9 mouse cellular contexts compared by ENCODE assay signal in genomic region chr19:24163974-24164373, GRCm38 (mm10).
DNase-seq lines count a peak whose midpoint lies in the region; ATAC-seq and TF ChIP-seq lines count a peak whose summit lies in the region.
"Had no signal": no experiment of that assay in that cellular context is flagged by ENCODE, and none has a peak within 500 bp of the region (broad histone marks: within the 10 kb centered on the region; RNA-seq: fewer than 3 reads in every experiment).

No protein-coding gene starts in this region.

- no peaks in the 10 kb centered on the region; the same call in 1 of the 2 replicates for H3K4me1 ChIP-seq in hindbrain, postnatal 0 days (ENCODE audit: insufficient read depth, low read length)
- H3K4me1 ChIP-seq in hindbrain, embryonic 16.5 days (ENCODE audit: control insufficient read depth, insufficient read depth, low read depth, low read length), result peaks cover 3% of the 10 kb centered on the region; the same call in 1 of the 2 replicates
- peaks cover 34% of the 10 kb centered on the region for H3K4me1 ChIP-seq in forebrain, embryonic 13.5 days

- no peak overlapping the region for H3K9ac ChIP-seq in hindbrain, postnatal 0 days (replicated peaks; ENCODE audit: low read length)
- H3K9ac ChIP-seq in hindbrain, embryonic 16.5 days (ENCODE audit: low read depth, low read length), result no peak overlapping the region
- no peak overlapping the region for H3K9ac ChIP-seq in forebrain, embryonic 13.5 days
- H3K9ac ChIP-seq: midbrain, embryonic 15.5 days had no signal

- no peak for TF ChIP-seq CTCF in hindbrain, postnatal 0 days (IDR thresholded peaks at IDR 0.05; ENCODE audit: low read depth)

- DNase-seq in hindbrain, postnatal 0 days (ENCODE audit: low spot score), result no peak
- DNase-seq in R1 (ENCODE audit: low read depth, low spot score), result peak; percentile 39
- peak; percentile 31 for DNase-seq in neural tube, embryonic 10.5 days (ENCODE audit: extremely low spot score, low spot score)
- DNase-seq in ovary, postnatal 14 days (ENCODE audit: low spot score), result no peak
- DNase-seq: right cerebral cortex, postnatal 4 days had no signal

- H3K4me2 ChIP-seq in hindbrain, postnatal 0 days (ENCODE audit: low read depth, low read length), result no peak overlapping the region
- H3K4me2 ChIP-seq in hindbrain, embryonic 16.5 days (ENCODE audit: low read length), result no peak overlapping the region
- H3K4me2 ChIP-seq in forebrain, embryonic 13.5 days, result no peak overlapping the region
- H3K4me2 ChIP-seq: midbrain, embryonic 15.5 days had no signal

- H3K27ac ChIP-seq in hindbrain, postnatal 0 days, result peak overlapping the region; percentile 26; the same call in 1 of the 2 replicates
- no peak overlapping the region for H3K27ac ChIP-seq in hindbrain, embryonic 16.5 days (ENCODE audit: low read depth, low read length)
- no peak overlapping the region for H3K27ac ChIP-seq in forebrain, embryonic 13.5 days
- H3K27ac ChIP-seq: midbrain, embryonic 15.5 days had no signal

- WGBS in hindbrain, postnatal 0 days, result 44% methylated on average over 4 of the region's 4 CpGs
- 44% methylated on average over 4 of the region's 4 CpGs for WGBS in hindbrain, embryonic 16.5 days
- WGBS in forebrain, embryonic 13.5 days, result 58% methylated on average over 4 of the region's 4 CpGs

- ATAC-seq in hindbrain, postnatal 0 days, result no peak
- ATAC-seq in hindbrain, embryonic 16.5 days, result no peak
- peak; percentile 70 for ATAC-seq in granulocyte monocyte progenitor cell, adult 5-6 weeks (replicated peaks; ENCODE audit: poor library complexity, severe bottlenecking)
- ATAC-seq in forebrain, embryonic 13.5 days, result no peak
- ATAC-seq: midbrain, embryonic 15.5 days had no signal

- no peaks in the 10 kb centered on the region for H3K27me3 ChIP-seq in hindbrain, postnatal 0 days (ENCODE audit: insufficient read depth, low read length)
- H3K27me3 ChIP-seq in hindbrain, embryonic 16.5 days (replicated peaks; ENCODE audit: control insufficient read depth, insufficient read depth, low read length), result no peaks in the 10 kb centered on the region
- H3K27me3 ChIP-seq in forebrain, embryonic 13.5 days, result no peaks in the 10 kb centered on the region
- H3K27me3 ChIP-seq: midbrain, embryonic 15.5 days had no signal

- H3K36me3 ChIP-seq in hindbrain, postnatal 0 days (ENCODE audit: insufficient read depth, low read length), result no peaks in the 10 kb centered on the region
- no peaks in the 10 kb centered on the region for H3K36me3 ChIP-seq in hindbrain, embryonic 16.5 days (ENCODE audit: control insufficient read depth, insufficient read depth, low read length)
- H3K36me3 ChIP-seq in forebrain, embryonic 13.5 days (ENCODE audit: poor library complexity, severe bottlenecking), result no peaks in the 10 kb centered on the region
- H3K36me3 ChIP-seq: midbrain, embryonic 15.5 days had no signal

- H3K9me3 ChIP-seq in hindbrain, postnatal 0 days (ENCODE audit: low read length), result no peaks in the 10 kb centered on the region
- no peaks in the 10 kb centered on the region for H3K9me3 ChIP-seq in hindbrain, embryonic 16.5 days (ENCODE audit: control insufficient read depth, low read length)
- H3K9me3 ChIP-seq in forebrain, embryonic 13.5 days (replicated peaks), result no peaks in the 10 kb centered on the region
- H3K9me3 ChIP-seq: midbrain, embryonic 15.5 days had no signal

- H3K4me3 ChIP-seq in hindbrain, postnatal 0 days (ENCODE audit: low read length), result no peak overlapping the region
- H3K4me3 ChIP-seq in hindbrain, embryonic 16.5 days (ENCODE audit: low read length), result no peak overlapping the region
- no peak overlapping the region for H3K4me3 ChIP-seq in forebrain, embryonic 13.5 days
- H3K4me3 ChIP-seq: midbrain, embryonic 15.5 days had no signal

Comparison
In these comparisons a context has a peak if more than half of its experiments do, and no peak if none do; other contexts are left out.
1. DNase-seq: peak in R1 (single experiment) and neural tube, embryonic 10.5 days (single experiment); none in hindbrain, postnatal 0 days (single experiment) and ovary, postnatal 14 days (single experiment).